Mouse (Mus musculus) kidney, postnatal 36 days (tissue): ENCODE results near the gene Bend6.

ENCODE experiments used
- DNase-seq, 2 experiments: peaks; one replicate each; pipeline ENCODE4 v3.0.0; 2021 to 2022; ENCODE audit warnings: mixed read lengths in 2 of 2

Gene Bend6

DNA sequence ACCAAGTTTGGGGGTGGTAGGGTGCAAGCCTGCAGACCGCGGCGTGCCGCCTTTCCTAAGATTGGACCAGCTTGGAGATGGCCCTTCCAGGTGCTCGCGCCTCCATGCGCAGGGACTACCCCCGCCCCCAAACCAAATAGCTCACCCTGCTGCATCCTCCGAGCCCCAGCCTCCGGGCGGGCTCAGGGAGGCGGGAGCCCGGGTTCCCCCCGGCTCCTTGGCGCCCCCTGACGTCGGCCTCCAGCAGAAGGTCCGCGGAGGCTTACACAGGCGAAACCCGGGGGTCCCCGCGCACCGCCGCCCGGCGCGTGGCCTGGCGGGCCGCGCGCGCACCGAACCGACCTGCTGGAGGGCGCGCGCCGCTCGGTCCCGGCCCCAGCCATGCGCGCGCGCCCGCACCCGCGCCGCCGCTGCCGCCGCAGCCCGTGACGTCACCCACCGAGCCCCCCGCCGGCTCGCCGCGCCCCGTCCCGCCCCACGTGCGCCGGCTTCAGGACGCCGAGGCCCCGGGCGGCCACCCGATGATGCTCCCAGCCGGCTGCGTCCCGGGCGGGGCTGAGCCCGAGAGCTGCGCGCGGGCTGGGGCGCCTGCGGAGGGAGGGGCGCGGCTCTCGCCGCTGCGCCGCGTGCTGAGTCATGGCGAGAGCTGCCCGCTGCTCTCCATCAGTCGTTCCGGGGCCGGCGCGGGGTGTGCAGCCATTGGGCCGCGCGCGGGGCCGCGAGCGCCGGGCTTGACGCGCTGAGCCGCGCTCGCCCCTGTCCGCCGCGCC is at the start of gene Bend6:
Bend6 (minus strand) TSS at position 396 of the 770 bp plus-strand sequence.
- peak; percentile 26 to 57 for DNase-seq

DNA sequence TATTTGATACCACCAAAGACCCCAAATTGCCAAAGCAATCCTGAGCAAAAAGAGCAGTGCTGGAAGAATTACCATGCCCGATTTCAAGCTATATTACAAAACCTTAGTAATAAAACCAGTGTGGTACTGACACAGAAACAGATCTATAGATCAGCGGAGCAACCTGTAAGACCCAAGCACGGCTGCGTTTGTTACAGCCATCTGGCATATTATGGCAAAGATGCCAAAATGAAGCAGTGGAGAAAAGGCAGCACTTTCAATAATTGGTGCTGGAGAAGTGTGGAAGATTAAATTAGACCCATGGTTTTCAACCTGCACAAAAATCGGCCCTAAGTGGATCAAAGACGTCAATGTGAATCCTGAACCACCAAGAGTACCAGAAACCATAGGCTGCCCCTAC is 48.0 kb upstream of the Bend6 start:
- no peak for DNase-seq

- no peak for DNase-seq
Measured at GRCm38 (mm10) chr1:33948511-33948910, 40.9 kb upstream of the Bend6 start.

DNA sequence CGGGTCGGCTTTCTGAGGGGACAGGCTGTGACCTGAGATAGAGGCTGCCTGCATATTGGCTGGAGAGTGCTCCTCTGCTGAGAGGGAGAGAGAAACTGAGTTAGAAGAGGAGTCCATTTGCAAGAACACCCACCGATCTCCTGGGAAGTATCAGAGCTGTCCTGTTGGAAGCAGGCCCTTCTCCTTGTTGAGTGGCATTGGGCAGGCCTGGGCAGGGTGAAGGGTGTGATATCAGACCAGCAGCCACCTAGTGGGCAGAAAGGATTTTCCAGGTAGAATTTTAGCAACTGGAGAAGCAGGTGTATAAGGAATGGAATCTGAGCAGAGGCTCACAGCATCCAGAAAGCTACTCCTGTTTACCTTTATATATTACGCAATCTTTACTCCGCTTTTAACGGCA is 40.2 kb upstream of the Bend6 start:
- DNase-seq = peak; percentile 4 to 6

DNA sequence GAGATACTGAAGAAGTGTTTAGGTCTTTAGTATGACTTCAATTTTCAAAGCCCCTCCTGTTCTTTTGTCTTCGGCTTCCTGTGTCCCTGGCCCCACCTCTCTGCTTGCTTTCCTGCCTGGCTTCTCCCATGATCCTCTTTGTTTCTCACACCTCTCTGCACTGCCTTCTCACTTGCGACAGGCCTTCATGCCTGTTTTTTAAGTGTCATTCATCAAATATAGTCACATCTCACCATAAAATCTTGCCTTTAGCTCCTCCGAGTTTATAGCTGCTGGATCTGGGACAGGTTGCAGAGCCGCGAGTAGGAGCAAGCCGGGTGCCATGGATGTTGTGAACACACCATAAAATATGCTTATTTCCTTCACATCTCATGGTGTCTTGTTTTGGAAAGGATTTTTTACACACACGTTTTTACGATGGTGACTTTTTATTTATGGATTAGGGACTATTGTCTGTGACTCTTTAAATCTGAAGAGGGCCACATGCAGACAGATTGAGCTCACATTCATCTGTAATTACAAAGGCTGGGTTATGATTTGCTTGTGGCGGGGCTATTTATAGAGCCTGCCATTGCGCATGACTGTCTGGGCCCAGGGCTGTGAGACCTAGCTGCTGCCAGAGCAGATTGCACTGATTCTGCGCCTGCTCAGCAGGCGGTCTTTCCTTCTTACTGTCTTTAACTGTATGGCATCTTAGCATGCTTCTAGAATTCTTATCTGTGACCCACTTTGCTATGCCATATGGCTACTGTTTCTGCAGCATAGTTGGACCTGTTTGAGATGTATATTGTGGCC is 39.2 kb upstream of the Bend6 start:
- DNase-seq = peak in 1 of 2 experiments; percentile 4

- no peak for DNase-seq
Measured at GRCm38 (mm10) chr1:33945756-33946155, 38.1 kb upstream of the Bend6 start.

DNA sequence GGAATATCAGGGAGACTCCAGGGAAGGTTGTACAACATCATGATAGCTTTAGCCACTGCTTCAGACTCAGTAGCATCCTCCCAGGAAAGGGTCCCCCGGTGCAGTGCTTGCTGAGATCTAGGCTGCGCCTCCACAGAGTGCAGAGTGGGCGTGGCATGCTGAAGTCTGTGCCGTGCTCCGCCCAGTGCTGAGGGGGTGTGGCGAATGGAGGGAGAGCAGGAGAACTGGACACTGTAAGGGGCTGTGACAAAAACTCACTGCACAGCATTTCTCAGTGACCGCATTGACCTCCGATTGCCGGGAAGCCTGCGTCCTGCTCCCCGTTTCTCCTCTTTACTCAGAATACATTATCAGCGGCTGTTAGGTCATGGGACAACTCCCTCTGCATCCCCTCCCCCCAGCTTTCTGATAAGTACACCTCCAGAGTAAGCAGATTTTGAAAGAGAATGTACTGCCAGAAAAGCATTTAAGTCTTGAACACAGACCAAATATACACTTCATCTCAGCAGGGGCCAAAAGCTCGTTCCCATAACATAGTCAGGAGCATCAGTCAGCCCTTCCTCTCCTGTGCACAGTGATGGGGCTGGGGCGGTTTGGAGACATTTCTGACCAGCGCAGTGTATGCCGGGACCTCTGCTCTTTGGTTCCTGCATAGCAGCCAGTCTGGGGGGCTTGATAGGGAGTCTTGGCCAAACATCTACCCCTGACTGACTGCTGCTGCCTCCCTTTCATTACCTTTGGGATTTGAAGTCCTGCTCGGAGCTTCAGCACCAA is 37.5 kb upstream of the Bend6 start:
- peak; percentile 27 to 63 for DNase-seq

DNA sequence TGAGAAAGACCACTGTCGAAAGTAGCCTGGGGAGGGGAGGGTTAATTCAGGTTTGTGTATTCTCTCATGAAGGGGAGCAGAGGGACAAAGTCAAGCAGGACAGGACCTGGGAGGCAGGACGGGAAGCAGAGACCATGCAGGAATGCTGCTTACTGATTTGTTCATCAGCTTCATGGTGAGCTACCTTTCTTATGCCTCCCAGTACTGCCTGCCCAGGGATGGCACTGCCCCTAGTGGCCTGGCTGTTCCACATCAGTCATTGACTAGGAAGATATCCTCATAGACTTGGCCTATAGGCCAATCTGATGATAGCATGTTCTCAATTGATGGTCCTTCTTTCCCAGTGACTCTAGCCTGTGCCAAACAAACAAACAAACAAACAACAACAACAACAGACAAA is 36.3 kb upstream of the Bend6 start:
- no peak for DNase-seq

- no peak for DNase-seq
Measured at GRCm38 (mm10) chr1:33942638-33943037, 35.0 kb upstream of the Bend6 start.

- no peak for DNase-seq
Measured at GRCm38 (mm10) chr1:33940364-33940928, 32.8 kb upstream of the Bend6 start.

DNA sequence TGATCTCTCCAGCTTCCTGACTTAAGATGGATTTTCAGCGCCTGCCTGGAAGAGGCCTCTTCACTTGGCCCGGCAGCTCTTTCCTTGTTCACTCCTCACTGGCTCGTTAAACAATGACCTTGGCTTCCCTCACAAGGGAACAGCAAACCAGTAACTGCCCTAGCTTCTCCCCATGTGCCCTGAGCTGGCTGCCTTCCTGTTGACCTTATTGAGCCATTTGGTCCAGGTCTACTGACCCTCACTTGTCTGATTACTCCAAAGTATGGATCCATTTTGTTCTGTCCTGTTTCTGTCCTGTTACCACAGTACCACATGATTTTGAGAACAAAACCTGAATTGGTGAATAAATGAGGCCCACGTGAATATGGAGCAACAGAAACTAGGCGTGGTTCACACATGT is 32.2 kb upstream of the Bend6 start:
- no peak for DNase-seq

DNA sequence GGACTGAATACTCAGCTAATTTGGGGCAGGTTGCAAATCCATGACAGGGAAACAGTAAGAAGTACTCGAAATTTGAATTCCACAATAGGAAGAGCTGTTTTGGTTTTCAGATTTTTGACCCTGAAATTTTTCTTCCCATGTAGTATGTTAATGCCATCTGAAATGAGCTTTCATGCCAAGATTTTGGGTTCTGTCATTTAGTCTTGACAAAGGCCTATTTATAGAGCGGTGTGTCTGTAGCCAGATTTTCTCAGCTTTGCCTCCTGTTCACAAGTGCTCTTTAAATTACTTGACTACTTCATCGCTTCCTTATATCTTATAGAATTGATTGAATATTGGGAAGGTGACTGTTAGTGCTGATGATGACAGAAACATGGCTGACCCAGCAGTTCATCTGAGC is 28.3 kb upstream of the Bend6 start:
- DNase-seq = no peak

- no peak for DNase-seq
Measured at GRCm38 (mm10) chr1:33932845-33933499, 25.4 kb upstream of the Bend6 start.

DNA sequence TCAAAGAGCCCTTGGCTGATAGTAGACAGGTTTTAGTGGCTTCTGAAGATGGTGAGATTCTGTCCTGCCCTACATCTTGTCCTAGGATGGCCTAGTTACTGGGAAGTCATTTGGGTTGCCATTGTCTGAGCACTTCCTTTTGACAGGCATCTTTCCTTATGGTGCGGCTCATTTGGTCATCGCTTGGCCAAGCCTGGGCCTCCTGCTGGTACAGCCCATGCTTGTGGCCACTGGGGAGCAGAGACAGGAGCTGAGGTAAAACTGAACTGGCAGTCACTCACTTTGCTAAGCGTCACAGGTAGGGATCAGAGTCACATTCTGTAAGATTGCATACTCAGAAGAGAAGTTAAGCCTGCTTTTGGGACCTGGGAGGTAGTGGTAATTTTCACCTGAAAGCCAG is 24.6 kb upstream of the Bend6 start:
- DNase-seq = no peak

DNA sequence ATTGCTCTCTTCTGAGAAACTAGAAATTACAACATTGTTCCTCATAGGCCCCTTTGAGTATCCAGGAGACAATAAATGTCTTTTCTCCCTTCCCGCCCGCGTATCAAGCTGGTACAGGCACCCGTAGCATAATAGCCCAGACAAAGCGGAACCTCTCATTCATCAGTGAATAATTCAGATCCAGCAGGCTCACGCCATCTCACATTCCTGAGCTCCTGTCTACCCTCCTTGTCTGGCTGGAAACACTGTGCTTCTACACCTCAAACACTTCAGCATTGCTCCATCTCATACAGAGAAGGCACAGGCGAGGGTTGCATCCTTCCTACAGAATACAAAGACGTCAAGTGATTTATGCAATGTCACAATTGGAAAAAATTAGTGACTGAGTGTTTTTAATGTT is 24.2 kb upstream of the Bend6 start:
- DNase-seq = no peak

DNA sequence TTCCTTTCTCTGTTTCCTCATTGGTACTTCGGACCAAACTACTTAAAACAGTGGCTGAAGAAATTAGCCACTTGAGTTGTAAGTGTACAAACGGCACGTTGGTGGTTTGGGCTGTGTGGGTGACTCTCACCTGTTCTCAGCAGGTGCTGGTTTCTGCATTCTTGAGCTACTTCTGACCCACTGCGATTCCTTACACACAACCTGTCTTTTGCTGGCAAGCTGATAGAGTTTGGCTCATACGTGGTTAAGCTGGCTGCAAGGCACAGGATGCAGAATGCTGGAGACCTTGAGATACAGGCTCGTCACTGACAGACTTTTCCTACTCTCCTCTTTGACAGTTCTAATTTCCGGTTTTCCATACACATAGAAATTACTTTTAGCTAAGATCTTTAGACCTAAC is 19.9 kb upstream of the Bend6 start:
- no peak for DNase-seq

DNA sequence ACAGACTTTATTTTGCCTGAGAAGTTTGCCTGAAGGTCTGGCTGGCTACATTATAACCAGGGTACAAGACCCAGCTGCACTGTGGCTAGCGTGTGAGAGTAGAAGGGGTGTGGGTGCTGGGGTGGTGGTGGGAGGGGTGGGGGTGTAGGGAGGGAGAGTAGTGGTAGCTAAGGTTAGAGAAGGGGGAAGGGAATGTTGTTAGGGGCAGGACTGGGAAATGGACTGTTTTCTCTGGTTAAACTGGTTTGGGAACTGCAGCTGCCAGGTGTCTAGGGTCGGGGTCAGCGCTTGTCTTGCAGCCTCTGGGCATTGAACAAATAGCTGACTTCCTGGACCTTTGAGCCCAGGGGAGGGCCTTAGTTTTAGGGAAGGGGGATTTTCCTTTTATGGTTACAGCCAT is 17.7 kb upstream of the Bend6 start:
- no peak for DNase-seq

GRCm38 (mm10) chr1:33922975-33923374 is 15.4 kb upstream of the Bend6 start:
- DNase-seq = no peak

DNA sequence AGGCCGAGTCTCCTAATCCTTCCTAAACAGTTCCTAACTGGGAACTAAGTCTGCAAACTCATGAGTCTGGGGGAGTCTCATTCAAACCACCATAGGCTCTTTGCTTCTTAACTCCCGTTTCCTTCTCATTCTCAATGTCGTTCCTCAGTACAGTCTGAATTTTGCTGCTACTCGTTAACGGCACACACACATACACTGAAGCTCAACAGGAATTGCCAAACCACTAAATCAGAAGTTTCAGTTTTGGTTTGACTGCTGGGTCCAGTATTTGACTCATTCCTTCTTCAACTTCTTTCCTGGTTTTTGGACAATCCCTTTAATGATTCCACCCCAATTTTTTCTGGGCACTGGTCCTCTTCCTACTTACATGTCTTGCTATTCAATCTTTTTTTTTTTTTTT is 8.9 kb upstream of the Bend6 start:
- no peak for DNase-seq

- DNase-seq = no peak
Measured at GRCm38 (mm10) chr1:33911589-33911988, 4.0 kb upstream of the Bend6 start.

DNA sequence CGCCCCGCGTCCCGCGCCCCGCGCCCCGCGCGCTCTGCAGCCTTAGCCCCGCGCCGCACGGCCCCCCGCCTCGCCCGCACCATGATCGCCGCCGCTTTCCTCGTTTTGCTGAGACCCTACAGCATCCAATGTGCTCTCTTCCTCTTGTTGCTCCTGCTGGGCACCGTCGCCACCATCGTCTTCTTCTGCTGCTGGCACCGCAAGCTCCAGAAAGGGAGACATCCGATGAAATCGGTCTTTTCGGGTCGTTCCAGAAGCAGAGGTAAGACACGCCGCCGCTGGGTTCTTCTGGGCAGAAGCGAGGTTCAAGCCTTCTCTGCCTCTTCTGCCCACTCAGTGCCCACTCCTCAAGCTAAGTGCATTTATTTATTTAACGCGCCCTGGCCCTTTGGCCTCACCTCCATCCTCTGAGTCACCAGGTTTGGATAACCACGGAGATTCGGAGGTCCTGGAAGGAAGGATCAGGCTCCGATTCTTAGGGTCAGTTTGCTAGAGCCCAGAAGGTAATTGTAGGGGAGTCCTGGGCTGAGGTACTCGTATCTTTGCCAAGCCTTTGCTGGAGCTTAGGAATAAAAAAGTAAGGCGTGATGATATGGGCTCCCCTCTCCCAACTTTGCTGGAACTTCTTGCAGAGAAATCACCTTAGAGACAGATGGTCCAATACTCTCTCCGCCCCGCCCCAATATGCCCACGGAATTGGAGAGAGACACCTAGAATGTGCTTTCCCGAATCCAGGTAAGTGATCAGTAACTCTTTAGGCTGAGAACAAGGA is 761 bp upstream of the Bend6 start, which contains the start of gene Dst:
Dst (plus strand) TSS at position 35 of the 772 bp plus-strand sequence.
- DNase-seq = peak in 1 of 2 experiments; percentile 6

DNA sequence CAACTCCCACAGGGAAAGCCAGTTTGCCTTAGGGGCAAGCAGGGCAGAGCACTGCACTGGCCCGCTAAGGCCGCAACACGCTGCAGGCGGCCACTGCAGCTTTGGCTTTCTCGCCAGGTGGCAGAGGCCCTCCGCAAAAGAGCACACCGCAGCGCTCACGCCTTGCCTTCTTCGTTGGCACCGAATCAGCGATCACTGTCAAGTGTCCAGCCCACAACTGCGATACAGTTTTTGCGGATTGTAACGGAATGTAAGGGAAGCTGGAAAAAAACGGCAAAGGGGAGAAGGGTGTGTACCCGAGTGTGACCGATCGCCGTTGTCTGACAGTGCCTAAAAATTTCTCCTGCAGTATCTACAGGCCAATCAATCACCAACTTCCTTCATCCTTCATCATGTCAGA is 689 bp downstream of the Bend6 start:
- peak in 1 of 2 experiments; percentile 22 for DNase-seq
